Mouse (Mus musculus): ENCODE measurements around the gene Cuedc1.

- TF ChIP-seq CTCF (IDR thresholded peaks at IDR 0.05; ENCODE audit: low read depth) (no peak), EP300 (IDR thresholded peaks at IDR 0.05; ENCODE audit: low read depth) (no peak)
Measured at GRCm38 (mm10) chr11:88106292-88106554, 8.4 kb downstream of the Cuedc1 start.
